Mouse (Mus musculus) intestine, embryonic 14.5 days (tissue): ENCODE measurements around the gene Mcl1. TPM values are rescaled to one million over a fixed set of nuclear protein-coding genes. Genes with fewer than 3 reads are reported as not detected.
"Not testable (repeated sequence)": the region's sequence is repeated elsewhere in the genome, so short reads cannot be mapped to it uniquely, and the experiment has no call there.

Experiments used
- ATAC-seq: fragments of 200-750 bp; cut with Nextera tagmentation; replicated peaks from 2 replicates; pipeline ENCODE4 v1.8.0; 2017; ENCODE audit warnings: low read depth, moderate number of reproducible peaks, moderate TSS enrichment, moderate library complexity; ENCODE audit not compliant: low FRiP score, low TSS enrichment
- DNase-seq: peaks from one replicate; pipeline ENCODE4 v3.0.0-alpha.2; 2018; ENCODE audit warnings: low spot score
- H3K27ac ChIP-seq: fragments of 300-500 bp; sonication (generic); 2 replicates; pipeline ENCODE4 v1.5.1; 2014; ENCODE audit warnings: low read depth, mild to moderate bottlenecking, control low read depth
- H3K27me3 ChIP-seq: fragments of 300-500 bp; sonication (generic); replicated peaks from 2 replicates; pipeline ENCODE4 v1.6.1; 2014; ENCODE audit warnings: low read length, control low read depth; ENCODE audit not compliant: control insufficient read depth, insufficient read depth
- H3K36me3 ChIP-seq: fragments of 300-500 bp; sonication (generic); 2 replicates; pipeline ENCODE4 v1.6.1; 2014; ENCODE audit warnings: low read length, control low read depth; ENCODE audit not compliant: control insufficient read depth, insufficient read depth
- H3K4me1 ChIP-seq: fragments of 300-500 bp; sonication (generic); replicated peaks from 2 replicates; pipeline ENCODE4 v1.6.1; 2014; ENCODE audit warnings: low read length, control low read depth, mixed read lengths; ENCODE audit not compliant: control insufficient read depth, insufficient read depth
- H3K4me2 ChIP-seq: fragments of 300-500 bp; sonication (generic); 2 replicates; pipeline ENCODE4 v1.6.1; 2014; ENCODE audit warnings: low read length
- H3K4me3 ChIP-seq: fragments of 300-500 bp; sonication (generic); 2 replicates; pipeline ENCODE4 v1.5.1; 2014; ENCODE audit warnings: low read depth, low read length, control low read depth, mixed read lengths
- H3K9ac ChIP-seq: fragments of 300-500 bp; sonication (generic); 2 replicates; pipeline ENCODE4 v1.6.1; 2014; ENCODE audit warnings: mild to moderate bottlenecking, low read length
- H3K9me3 ChIP-seq: fragments of 300-500 bp; sonication (generic); 2 replicates; pipeline ENCODE4 v1.6.1; 2016; ENCODE audit warnings: low read length, control low read depth; ENCODE audit not compliant: control insufficient read depth
- WGBS: fragments of 180-500 bp; shearing (Covaris S2); extraction: QIAGEN DNeasy Blood & Tissue Kit; methylation state at CpG from one replicate; pipeline ENCODE4 v1.1.7; 2014; 5-methylcytosine and 5-hydroxymethylcytosine counted together
- polyA plus RNA-seq: library from polyadenylated mRNA; unstranded; fragments of >200 nt; fragmentation: Nextera tagmentation; extraction: Ambion mirVana; gene quantifications from 2 replicates; pipeline ENCODE4 v1.2.1, GENCODE M21; 2014

Gene Mcl1
- polyA plus RNA-seq, 1 experiment from 2014 or later, result 57.5 TPM

DNA sequence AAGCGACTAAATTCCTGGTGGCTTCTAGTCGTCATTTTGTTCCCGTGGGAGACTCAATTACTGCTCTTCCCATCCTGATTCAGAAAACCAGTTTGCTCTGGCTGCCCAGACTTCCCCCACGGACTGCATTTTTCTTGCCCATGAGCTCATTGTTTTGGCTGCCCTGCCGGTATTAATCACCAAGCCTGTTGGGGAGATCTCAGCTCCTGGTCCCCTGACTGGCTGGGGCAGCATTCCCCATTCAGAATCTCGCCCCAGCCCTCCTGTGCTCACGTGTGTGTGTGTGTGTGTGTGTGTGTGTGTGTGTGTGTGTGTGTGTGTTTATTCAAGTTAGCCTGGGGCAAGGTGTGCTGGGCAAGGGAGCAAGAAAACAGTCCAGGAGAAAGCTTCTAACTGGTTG, 9.4 kb downstream of the Mcl1 start:
- no peaks in the 10 kb centered on the region for H3K9me3 ChIP-seq
- peak overlapping the region; percentile 80 for H3K27ac ChIP-seq
- 12% methylated on average over 7 of the region's 7 CpGs for WGBS
- ATAC-seq (no peak), DNase-seq (peak; percentile 80)
- no peak overlapping the region for H3K9ac ChIP-seq
- peaks cover 22% of the 10 kb centered on the region for H3K36me3 ChIP-seq
- peaks cover 49% of the 10 kb centered on the region for H3K4me1 ChIP-seq
- peak overlapping the region; percentile 9; the same call in 1 of the 2 replicates for H3K4me2 ChIP-seq
- no peaks in the 10 kb centered on the region for H3K27me3 ChIP-seq
- no peak overlapping the region for H3K4me3 ChIP-seq

DNA sequence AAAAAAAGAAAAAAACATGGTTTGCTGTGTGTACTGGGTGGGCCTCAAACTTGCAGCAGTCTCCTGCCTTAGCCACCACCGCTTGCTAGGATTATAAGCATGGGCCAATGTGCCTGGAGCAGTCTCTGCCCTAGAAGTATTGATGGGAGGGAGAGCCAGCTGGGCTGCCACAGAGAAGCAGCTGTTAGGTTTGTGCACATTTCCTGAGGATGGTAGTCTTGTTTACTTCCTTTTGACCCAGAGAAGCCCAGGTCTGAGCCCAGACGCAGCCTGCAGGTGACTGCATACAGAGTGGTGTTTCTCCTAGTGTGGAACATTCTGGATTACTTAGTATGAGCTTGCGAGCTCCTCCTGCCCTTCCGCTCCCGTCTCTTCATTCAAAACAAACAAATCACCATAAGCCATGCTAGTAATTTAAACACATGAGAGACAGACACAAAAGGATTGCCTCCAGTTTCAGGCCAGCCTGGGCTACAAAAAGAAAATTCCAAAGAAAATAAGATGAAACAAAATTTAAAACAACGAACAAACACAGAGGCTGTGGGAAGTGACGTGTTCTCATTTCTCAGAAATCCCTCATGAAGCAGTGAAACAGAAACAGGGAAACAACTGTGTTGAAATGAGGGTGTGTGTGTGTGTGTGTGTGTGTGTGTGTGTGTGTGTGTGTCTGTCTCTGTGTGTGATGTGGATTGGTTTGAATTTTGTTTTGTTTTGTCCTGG, 10.2 kb downstream of the Mcl1 start:
- 56% methylated on average over 7 of the region's 7 CpGs for WGBS
- Histone ChIP-seq H3K4me3 (no peak overlapping the region), H3K27ac (peak overlapping the region; percentile 80), H3K27me3 (no peaks in the 10 kb centered on the region), H3K4me2 (no peak overlapping the region), H3K9ac (no peak overlapping the region), H3K4me1 (peaks cover 55% of the 10 kb centered on the region), H3K36me3 (peaks cover 15% of the 10 kb centered on the region), H3K9me3 (no peaks in the 10 kb centered on the region)
- DNase-seq (no peak), ATAC-seq (no peak)

DNA sequence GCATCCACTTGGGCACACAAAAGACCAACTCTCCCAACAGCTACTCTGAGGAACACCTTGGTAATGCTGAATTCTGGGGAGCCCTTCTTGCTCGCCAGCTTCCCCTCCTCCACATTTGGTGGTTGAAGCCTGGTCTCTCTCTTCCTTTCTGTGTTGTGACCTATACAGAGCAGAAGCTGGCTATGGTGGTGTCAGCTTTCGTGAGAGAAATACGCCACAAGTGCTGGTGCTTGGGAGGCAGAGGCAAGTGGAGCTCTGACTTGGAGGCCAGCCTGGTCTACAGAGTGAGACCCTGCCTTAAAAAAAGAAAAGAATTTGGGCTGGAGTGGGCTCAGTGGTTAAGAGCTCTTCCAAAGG, 10.7 kb downstream of the Mcl1 start:
- H3K4me2 ChIP-seq, result no peak overlapping the region
- no peak overlapping the region for H3K9ac ChIP-seq
- DNase-seq (no peak), ATAC-seq (no peak)
- no peak overlapping the region for H3K4me3 ChIP-seq
- no peaks in the 10 kb centered on the region for H3K27me3 ChIP-seq
- peaks cover 10% of the 10 kb centered on the region for H3K36me3 ChIP-seq
- H3K27ac ChIP-seq, result no peak overlapping the region
- H3K9me3 ChIP-seq, result no peaks in the 10 kb centered on the region
- peaks cover 55% of the 10 kb centered on the region for H3K4me1 ChIP-seq
- 88% methylated on average over 3 of the region's 3 CpGs for WGBS

GRCm38 (mm10) chr3:95670419-95670818, 11.8 kb downstream of the Mcl1 start:
- not testable (repeated sequence) for DNase-seq, H3K9me3 ChIP-seq, ATAC-seq, H3K4me2 ChIP-seq, H3K4me3 ChIP-seq, H3K9ac ChIP-seq, H3K27me3 ChIP-seq, H3K27ac ChIP-seq, H3K36me3 ChIP-seq
- 95% methylated on average over 3 of the region's 3 CpGs for WGBS
- H3K4me1 ChIP-seq, result peaks cover 64% of the 10 kb centered on the region

- Histone ChIP-seq H3K4me1 (peaks cover 68% of the 10 kb centered on the region), H3K9ac (no peak overlapping the region), H3K36me3 (no peaks in the 10 kb centered on the region), H3K27ac (no peak overlapping the region), H3K27me3 (no peaks in the 10 kb centered on the region), H3K4me2 (no peak overlapping the region), H3K9me3 (no peaks in the 10 kb centered on the region), H3K4me3 (no peak overlapping the region)
- DNase-seq (no peak), ATAC-seq (no peak)
- 79% methylated on average over 5 of the region's 5 CpGs for WGBS
Measured at GRCm38 (mm10) chr3:95671201-95671600, 12.6 kb downstream of the Mcl1 start.

DNA sequence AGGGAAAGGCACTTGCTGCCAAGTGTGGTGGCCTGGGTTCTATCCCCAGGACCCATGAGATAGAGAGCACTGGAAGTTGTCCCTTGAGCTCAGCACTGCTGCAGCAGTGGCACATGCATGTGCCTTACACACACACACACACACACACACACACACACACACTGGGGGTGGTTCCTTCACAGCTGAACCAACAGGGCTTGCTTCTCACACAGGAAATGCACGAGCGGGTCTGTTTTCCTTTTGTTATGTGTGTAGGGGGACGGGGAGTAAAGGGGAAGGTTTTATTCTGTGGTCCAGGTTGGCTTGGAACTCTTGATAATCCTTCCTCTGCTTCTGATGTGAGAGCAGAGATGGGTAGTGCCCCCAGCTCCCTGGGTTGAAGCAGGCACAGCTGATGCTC, 13.9 kb downstream of the Mcl1 start:
- H3K27me3 ChIP-seq, result no peaks in the 10 kb centered on the region
- DNase-seq, result no peak
- no peak overlapping the region for H3K4me2 ChIP-seq
- H3K9ac ChIP-seq, result no peak overlapping the region
- peaks cover 58% of the 10 kb centered on the region for H3K4me1 ChIP-seq
- H3K4me3 ChIP-seq, result no peak overlapping the region
- ATAC-seq, result no peak
- WGBS, result 52% methylated on average over 3 of the region's 3 CpGs
- 0 out of 2 replicates have a peak overlapping the region, but pooled peaks have one; percentile 96 for H3K27ac ChIP-seq
- no peaks in the 10 kb centered on the region for H3K36me3 ChIP-seq
- H3K9me3 ChIP-seq, result no peaks in the 10 kb centered on the region

DNA sequence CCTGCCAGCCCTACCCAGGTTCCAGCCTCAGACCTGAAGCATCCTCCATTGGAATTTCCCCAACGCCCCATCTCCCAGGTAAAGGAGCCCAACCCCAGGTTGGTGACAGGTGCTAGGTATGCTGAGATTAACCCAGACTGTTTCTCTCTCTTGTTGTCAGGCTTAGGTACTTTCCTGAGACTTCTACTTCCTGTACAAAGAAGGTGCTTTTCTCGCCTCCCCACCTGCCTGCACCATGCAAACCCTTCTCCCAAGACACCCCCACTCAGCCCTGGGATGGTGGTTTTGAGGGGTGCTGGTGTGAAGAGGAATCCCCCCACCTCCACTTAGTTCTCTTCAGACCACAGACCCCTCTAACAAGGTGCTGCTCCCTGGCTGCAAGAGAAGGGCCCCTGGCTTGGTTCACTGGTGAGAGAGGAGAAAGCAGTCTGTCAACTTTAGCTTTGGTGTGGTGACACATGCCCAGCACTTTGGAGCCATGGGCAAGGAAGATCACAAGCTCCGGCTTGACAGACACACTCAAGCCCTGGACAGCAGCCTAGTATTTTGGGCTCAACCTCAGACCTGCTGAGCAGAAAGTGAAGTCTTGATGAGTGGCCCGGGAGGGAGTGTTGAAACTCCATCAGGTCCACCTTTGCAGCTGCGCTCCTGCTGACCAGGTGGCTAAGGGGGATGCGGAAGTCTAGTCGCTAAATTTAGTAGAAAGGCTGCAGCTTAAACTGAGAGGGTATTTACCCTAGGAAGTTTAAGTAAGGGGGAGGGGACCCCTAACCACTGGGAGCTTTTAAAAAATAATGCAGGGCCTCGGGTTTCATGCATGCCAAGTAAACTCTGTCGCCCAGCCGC, 14.5 kb downstream of the Mcl1 start:
- Histone ChIP-seq H3K9me3 (no peaks in the 10 kb centered on the region), H3K4me1 (peaks cover 52% of the 10 kb centered on the region), H3K27ac (peak overlapping the region; percentile 96), H3K4me2 (peak overlapping the region; percentile 20; the same call in 1 of the 2 replicates), H3K36me3 (no peaks in the 10 kb centered on the region), H3K4me3 (no peak overlapping the region), H3K9ac (no peak overlapping the region), H3K27me3 (no peaks in the 10 kb centered on the region)
- ATAC-seq (no peak), DNase-seq (no peak)
- 35% methylated on average over 10 of the region's 10 CpGs for WGBS

DNA sequence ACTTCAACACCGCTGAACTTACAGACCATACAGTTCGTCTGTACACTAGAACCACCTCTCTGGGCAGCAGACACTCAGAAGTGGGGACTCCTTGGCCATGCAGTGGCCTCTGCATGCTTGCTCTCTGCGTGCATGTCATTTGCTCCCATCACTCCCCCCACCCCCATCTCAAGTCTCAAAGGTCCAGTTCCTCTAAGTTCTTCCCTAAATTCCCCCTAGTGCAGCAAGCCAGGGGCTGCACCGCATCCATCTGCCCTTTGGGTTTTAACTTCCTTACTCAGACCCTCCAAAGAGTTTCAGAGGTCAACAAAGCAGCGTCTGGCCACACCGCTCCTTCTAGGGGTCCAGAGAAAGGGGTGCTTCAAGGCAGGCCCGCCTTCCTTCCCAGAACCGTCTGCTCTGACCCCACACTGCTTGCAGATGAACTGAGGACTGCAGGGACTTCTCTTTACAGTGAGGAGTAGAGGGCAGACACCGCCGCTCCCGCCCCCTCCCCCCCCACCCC, 15.2 kb downstream of the Mcl1 start:
- H3K4me1 ChIP-seq, result peaks cover 45% of the 10 kb centered on the region
- H3K9ac ChIP-seq, result no peak overlapping the region
- peak overlapping the region; percentile 20 for H3K4me2 ChIP-seq
- H3K9me3 ChIP-seq, result no peaks in the 10 kb centered on the region
- ATAC-seq (peak; percentile 10; the same call in 1 of the 2 replicates), DNase-seq (no peak)
- H3K27me3 ChIP-seq, result no peaks in the 10 kb centered on the region
- 15% methylated on average over 11 of the region's 11 CpGs for WGBS
- no peaks in the 10 kb centered on the region for H3K36me3 ChIP-seq
- peak overlapping the region; percentile 96 for H3K27ac ChIP-seq
- H3K4me3 ChIP-seq, result no peak overlapping the region
